Mouse (Mus musculus): ENCODE results near the gene Slc25a48.
A peak's percentile ranks its signal among the peaks of the same experiment; 100 is the strongest.

Gene Slc25a48

DNA sequence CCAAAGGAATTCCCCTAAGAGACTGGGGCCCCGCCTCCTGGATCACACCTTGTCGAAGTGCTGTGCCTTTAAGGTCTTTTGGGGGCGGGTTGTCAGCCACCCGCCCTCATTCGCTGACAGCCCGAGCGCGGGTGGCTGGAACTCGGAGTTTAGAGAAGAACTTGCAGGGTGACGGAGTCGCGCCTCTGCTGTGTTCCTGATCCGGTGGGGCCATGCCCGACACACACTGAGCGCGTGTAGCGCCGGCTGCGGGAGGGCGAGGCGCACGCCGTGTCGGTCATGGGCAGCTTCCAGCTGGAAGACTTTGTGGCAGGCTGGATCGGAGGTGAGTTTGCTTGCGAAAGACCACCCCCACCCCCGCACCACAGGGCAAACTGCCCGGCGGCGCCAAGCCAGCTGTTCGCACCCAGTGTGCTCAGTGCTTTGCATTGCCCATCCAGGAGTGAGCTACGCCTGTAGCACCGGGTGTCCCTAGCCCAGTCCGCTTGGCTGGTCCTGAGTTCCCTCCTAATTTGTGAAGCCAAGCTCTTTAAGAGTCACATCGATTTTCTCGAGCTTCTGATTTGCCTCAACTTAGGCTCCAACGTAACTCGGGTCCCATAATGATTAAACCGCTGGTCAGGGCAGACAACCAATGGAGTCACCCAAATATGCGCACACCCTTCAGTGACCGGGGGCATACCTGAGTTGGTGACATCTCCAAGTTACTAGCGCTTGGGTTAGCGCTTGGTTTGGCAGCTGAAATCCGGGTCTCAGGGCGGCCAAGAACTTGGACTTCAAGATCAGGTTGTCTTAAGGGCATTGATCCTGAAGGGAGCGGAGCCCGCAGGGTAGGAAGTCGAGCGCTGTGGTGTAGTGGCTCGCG, at the start of gene Slc25a48:
TSS of gene Slc25a48 (plus strand) at position 145 of the 865 bp plus-strand sequence.
- no peak for DNase-seq (ENCODE audit: low read depth)

DNA sequence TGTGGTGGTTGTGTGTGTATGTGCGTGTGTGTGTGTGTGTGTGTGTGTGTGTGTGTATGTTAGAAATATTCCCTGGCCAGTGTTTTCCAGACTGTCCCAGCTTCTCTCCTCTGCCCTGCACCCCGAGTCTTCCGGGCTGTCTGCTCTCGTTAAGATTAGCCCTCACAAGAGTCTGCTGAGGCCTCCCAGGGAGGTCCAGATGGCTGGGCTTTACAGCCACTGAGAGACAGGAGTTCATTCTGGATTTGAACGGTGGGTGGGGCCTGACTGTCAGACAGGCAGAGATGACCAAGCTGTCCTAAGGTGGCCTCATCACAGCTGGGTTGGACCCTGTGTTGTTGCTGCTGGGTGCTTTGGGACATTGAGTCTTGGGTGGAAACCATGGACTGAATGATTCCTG, 40.6 kb upstream of the Slc25a48 start:
- DNase-seq (ENCODE audit: low read depth) = no peak

DNA sequence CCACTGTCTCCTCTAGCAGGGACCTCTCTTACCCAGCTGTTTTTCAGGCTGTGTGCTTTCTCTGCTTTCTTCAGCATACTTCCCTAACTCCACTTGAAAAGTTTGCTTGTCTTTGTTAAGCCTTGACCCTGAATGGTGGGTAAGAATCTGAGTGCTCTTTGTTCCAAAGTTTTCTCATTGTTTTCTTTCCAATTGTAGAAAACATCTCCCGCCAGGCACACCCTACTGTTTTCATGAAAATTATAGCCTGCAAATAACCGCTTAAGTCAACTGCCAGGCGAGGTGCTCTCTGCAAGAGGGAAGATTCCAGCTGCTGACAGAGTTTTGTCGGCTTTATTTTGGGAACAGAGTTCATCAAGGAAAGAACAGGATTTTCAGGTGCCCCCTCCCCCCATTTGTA, 37.0 kb upstream of the Slc25a48 start:
- DNase-seq (ENCODE audit: low read depth) = no peak

DNA sequence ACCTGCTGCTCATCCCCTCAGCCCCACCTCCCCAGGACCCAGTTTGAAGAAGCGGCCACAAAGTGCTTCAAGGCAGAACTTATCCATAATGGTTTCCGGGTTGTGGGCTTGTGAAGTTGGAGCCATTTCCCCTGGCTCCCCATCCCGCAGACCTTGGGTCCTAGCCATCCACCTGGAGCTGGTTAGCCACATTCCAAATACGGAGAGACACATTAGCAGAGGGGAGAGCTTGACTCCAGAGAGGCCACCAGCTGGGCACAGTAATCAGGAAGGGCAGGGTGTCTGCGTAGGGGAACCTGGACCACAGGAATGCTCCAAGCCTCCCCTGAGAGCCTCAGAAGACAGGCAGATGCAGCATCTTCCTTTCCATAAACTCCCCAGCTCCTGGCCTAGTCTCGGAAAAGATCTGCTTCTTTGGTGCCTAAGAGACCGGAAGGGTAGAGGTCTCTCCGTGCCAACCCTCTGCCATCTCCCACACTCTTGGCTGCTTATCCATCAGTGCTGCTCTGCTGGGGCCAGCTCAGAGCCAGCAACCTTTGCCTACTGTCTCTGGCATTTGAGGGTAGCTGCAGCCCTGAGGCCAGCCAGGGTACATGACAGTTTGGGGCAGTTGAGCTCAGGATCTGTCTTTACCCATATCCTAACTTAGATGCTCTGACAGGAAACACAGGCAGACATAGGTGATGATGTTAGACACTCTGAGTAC, 34.6 kb upstream of the Slc25a48 start:
- no peak for DNase-seq (ENCODE audit: low read depth)

DNA sequence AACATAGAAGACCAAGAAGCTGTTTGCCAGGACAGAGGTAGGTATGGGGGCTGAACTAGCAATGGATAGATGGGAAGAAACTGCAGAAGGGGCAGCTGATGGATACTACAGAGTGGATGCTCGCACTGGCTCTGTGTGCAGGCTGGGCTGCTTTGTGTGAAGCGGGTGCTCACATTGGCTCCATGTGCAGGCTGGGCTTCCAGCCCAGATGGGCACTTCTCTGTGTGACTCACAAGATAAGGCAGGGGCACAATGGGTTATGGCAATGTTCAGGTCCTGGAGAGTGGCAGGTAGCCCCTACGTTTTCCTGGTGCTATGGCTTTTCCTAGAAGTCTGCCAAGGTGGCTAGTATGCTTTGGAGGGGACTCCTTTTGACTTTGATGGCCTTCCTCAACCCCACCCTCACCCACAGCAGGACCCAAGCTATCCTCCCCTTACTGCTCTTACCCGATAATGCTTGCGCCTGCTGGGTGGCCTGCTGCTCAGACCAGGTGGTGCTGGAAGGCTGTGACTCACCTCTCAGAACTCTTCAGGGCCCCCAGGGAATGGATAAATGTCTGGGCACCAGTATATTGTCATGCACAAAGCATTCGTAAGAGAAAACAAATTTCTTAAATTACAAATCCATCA, 33.5 kb upstream of the Slc25a48 start:
- no peak for DNase-seq (ENCODE audit: low read depth)

DNA sequence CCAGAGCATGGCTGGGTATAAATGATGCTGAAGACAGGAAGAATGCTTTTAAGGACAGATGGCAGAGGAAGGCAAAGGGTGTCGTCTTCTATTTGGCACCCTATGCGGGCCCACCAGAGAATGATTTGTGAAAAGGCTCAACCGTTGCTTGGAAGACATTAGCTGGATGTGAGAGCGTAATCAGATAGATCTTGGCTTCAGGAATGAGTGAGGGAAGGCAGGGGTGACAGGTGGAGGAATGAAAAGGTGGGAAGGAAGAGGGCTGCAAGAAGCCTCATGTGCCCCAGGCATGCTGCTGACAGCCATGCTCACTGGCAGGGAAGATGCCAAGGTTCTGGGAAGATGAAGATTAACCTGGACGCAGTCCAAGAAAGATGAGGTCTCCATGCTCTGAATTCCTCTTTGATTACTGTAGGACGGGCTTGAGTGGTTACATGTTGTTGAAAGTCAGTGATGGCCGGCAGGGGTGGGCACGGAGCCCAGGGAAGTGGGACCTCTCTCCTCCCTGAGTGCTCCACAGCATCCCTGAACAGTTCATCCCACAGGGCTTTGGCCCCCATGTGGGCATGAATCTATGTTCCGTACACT, 25.8 kb upstream of the Slc25a48 start:
- DNase-seq (ENCODE audit: low read depth) = no peak

DNA sequence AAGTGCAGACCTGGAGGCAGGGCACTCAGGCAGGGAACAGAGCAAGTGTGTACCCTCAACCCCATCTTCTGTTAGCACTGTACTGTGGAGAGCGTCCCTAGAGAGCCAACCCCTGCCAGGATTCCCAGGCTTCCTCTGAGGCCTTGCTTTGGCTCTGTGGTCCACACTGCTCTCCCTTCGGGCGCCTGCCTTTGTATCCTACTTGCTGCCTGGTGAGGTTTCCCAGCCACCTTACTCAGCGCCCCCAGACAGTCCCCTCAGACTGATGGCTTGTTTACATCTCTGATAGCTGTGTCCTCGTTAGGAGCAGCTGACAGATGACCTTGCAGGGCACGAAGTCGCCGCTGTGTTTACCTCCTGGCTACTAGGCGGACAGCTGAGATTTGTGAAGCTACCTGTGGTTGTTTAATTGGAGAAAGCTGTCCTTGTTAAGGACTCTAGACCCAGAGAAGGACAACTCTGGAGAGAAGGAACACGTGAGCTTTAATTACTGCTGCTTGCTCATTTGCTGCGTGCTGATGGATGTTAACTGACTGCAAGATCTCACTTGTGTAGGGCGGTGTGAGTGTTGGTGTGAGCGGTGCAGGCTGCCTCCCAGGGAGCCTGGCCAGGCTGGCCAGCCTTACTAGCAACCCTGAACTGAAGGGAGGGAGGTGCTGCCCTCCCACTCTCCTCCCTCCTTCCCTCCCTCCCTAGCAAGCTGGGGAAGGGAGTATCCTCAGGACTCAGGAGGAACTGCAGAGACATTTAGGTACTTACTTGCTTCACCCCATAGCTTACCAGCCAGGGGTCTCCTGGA, 19.3 kb upstream of the Slc25a48 start:
- DNase-seq (ENCODE audit: low read depth) = no peak

DNA sequence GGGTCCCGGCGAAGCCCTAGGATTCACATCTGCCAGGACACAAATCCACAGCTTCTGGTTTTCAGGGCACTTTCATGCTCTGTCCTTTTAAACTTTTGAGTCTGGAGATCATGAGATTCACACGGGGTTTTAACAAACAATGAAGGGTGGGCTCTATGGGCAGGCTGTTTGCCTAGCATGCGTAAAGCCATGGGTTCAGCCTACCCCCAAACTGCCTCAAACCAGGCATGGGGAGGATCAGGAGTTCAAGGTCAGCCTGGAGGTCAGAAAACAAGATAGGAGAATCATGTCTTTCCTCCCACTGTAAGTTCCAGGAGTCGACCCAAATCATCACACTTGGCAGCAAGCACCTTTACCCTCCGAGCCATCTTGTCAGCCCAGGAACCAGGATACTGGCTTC, 18.6 kb upstream of the Slc25a48 start:
- DNase-seq (ENCODE audit: low read depth) = no peak

DNA sequence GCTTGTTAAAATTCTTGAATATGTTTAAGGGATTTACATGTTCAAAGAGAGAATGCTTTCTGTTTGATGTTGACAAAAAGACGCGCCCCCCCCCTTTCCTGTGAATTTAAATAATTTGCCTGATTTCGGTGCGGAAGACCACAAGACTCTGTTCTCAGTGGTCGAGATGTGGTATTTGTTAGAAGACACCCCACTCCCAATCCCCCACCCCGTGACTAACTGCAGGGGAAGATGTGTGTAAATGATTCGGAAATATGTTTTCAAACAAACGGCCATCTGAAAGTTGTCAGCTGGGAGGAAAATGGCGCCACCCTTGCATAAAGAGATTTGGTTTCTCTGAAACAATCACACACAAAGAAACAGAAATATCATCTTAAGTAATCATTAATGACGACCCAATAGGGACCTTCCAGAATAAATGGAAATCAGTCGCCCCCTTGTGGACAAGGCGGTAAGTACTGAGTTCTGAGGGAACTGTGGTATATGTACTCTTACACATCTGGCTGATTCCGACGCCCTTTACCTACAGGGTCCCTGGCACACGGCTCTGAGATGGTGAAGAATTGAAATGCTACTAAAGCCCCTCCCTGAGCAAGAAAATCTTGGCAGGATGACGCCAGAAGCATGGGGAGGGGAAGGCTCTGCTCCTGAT, 16.0 kb upstream of the Slc25a48 start:
- peak; percentile 77 for DNase-seq (ENCODE audit: low read depth)

DNA sequence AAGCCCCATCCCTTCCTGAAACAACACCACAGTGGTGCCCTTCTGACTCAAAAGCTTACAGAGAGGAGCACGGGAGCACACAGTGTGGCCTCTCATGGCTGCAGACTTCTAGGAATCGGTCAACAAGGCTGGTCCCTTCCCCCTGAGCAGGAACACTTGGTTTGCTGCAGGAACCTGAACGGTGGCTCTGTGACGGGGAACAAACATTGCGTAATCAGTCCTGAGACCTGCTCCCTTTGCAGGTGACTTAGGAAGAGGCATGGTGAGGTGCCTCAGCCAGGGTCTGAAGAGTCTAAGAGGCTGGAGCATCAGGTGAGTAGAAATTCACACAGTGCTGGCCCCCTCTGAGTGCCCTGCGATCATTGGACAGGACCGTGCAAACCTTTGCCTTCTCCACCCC, 12.2 kb upstream of the Slc25a48 start:
- no peak for DNase-seq (ENCODE audit: low read depth)

DNA sequence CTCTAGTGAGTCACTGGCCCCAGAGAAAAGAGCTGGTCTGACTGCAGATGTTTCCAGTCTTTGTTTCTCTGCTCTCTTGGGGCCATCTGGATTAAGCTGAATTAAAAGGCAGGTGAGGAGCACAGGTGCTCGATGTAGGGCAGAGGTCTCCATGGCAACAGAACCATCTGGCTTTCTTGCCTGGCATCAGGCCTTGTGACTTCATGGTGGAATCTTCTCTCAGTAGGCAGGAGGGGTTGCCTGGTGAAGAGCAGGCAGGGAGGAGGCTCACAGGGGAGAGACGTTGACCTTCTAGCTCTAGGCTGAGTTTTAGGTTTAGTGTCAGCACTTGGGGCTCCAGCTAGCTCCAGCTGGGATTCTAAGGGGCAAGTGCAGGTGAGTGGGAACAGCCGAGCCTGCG, 11.8 kb upstream of the Slc25a48 start, which contains the start of gene Gm3045:
TSS of gene Gm3045 (plus strand) at position 230 of the 400 bp plus-strand sequence.
- no peak for DNase-seq (ENCODE audit: low read depth)

DNA sequence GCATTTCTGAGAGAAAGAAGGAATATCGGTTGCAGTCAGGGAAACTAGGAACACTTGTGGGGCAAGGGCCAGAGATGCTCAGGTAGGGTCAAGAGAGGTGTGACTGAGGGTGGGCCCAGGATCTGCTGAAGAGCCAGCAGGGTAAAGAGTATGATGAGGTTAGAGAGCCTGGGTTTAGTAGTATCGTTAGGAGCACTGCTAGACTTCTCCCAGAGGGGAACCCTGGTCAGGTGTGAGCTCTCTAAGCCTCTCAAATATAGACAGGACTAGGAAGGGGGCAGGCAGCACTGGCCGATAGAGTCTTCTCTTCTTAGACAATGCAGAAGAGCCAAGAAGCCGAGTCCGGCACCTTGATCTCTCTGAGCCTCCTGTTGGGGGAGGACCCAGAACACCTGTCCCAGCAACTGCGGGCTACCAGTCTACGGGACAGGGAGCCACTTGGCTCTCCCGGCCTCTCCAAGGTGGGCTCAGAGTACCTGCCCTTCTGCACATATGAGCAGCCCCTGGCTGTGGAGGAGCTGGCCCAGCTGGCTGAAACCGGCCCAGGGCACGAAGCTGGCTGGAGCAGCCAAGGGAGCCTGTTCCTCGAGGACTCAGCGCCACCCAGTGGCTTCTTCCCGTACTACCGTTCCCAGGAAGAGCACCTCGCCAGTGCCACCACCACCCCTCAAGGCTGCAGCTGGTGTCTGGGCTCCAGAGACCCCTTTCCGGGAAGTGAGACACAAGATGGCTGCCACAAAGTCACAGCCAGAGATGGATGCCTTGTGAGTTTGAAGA, 9.2 kb upstream of the Slc25a48 start:
- DNase-seq (ENCODE audit: low read depth) = peak; percentile 59

DNA sequence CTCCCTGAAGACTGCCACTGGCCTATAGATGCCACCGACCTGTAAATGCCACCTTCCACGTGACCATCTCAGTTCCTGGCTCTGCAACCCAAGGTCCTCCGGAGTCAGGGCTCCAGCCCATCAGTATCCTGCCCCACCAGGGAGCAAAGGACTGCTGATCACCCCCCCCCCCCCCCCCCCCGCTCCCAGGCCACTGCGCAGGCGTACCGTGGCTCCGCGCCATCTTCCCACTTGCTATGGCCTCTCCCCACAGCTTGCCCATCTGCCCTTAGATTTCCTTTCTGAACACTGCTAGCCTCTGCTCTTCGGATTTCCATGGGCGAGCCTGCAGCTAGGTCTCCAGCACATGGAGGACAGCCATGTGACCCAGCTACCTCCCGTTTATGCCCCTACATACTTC, 5.7 kb upstream of the Slc25a48 start:
- no peak for DNase-seq (ENCODE audit: low read depth)

DNA sequence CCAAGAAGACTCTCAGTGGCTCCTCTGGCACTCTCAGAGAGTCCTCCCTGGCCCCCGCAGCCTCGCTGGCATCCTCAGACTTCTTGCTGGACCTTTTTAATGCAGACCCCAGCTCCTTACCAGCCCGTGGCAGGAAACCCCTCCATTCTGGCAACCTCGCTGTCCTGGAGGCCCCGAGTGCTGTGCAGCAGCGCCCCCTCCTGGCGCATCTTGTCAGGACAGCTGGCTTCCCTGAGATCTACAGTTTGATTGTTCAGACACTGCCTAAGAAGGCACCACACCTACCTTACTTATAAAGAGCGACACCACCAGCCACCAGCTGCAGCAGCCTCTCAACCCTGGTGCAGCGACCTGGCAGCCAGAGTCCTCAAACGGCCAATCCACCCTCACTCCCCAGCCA, 4.7 kb upstream of the Slc25a48 start:
- peak; percentile 42 for DNase-seq (ENCODE audit: low read depth)

DNA sequence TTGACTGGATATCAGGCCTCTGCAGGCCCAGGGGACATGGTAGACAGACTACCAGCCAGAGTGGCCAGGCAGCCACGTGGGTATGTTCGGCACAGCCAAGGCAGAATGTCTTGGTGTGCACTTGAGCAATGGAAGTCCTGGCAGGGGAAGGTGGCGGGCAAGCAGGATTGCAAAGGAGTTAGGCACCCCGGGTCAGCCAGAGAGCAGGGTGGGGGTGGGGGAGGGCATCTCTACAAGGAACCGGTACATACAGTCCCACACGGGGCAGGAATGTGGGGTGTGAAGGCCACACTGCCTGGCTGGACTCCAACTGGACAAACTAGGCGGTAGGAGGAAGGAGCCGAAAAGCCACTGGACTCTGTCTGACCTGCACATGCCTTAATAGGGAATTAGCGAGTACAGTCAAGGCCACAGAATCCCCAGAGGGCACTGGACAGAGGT, 3.8 kb upstream of the Slc25a48 start:
- no peak for DNase-seq (ENCODE audit: low read depth)

DNA sequence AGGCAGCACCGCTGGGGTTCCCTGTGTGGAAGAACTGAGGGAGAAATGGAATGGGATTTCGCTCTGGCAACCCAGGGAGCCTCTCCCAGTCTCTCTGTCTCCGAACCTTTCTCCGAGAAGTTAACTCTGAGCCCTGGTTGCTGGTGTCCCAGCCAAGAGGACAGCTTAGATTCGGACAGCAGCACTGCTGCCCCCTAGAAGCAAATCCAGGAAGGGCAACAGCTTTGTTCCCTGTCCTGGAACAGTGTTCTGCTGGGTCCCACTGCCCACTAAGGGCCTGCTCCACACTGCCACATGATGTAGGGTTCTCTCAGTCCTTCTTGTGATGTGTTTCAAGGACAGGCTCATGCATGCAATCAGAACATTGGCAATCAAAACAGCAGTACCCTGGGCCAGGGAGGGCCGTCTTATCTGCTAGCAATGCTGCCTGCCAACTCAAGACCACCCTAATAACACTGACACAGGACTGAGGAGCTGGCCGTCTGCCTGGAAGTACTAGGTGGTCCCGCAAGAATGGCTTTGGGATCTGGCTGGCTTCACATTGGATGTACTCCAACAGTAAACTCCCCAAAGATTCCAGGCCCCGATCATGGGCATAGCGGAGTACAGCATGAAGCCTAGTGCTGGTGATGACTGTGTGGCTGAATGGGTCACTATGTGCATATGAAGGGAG, 2.4 kb upstream of the Slc25a48 start:
- no peak for DNase-seq (ENCODE audit: low read depth)

DNA sequence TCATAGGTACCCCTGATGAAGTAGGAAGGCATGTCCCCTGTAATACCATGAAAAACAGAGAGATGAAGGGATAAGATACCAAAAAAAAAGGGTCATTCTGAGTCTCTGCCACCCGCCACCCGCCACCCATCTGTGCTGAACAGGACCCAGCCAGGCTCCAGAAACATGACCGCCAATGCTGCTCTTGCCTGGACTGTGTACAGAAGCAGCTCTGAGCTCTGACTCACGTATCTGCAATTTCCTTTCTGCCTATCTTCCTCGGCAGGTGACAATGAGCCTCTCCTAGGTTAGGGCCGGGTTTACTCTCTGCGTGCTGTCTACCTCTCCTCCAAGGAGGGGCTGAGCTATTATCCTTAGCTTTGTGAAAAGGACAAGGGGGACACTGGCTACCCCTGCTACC, 5.3 kb downstream of the Slc25a48 start:
- no peak for DNase-seq (ENCODE audit: low read depth)

DNA sequence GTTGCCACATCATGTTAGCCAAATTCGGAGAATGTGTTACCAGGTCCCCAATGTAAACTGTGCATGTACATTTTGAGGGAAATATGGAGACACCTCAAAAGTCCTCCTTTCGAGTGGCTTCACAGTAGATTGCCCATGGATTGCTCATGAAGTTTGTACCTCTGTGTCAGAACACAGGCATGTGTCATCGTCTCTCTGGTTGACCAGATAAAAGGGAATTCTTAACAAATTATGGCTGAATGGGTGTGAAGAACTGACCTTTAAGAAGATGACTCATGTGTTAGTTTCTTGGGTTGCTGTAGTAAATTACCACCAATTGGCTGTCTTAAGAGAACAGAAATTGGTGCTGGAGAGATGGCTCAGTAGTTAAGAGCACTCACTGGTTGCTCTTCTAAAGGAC, 6.0 kb downstream of the Slc25a48 start:
- no peak for DNase-seq (ENCODE audit: low read depth)

DNA sequence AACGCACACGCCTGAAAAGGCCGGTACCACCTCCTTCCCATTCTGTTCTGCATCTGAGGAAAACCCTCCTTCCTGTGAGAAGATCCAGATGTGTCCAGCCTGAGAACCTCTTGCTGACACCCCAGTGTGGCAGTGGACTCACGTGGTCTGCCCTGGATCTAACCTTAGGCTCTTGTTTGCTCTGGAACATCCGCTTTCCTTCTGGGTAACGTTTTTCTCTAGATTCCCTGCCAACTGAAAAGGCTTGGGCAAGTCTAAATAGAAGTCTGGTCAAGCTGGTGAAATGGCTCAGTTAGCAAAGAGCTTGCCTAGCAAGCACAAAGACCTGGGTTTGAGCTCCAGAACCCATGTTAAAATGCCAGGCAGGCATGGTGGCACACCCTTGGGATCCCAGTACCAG, 6.8 kb downstream of the Slc25a48 start:
- DNase-seq (ENCODE audit: low read depth) = no peak

Data from NIH3T3 (cell line).